Mouse (Mus musculus) layer of hippocampus, adult 9-11 months (tissue): ENCODE measurements at regions not wholly inside any gene's neighbourhood (a gene's known extent, or its start where the extent isn't known, plus 50 kb on each side); places are given as distances from the start of the nearest gene placed in this dataset.

Experiments used
- DNase-seq: peaks from one replicate; pipeline ENCODE4 v3.0.0; 2022

DNA sequence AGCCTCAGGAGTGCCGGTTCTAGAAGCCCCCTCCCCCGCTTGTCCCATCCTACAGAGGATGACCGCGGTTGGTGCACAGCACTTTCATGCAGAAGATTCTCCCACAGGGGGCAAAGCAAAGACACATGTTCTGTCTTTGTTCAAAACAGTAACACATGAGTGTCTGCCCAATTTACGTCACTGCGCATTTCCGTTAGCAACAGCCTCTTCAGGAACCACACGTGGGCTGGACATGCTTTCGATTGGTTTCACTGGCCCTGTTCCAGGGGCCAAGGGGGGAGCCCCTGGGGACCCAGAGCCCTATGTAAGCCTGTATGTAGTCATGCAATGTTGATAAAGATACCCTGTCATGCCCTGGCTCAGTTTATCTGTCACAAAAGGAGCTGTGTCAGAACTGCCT lies 116.2 kb upstream of the Twist2 start:
- no peak for DNase-seq

- DNase-seq: no peak
These were observed 115.5 kb upstream of the Twist2 start for GRCm38 (mm10) chr1:91685789-91686188.

- no peak for DNase-seq
These were observed 109.7 kb upstream of the Twist2 start for GRCm38 (mm10) chr1:91691601-91692000.

DNA sequence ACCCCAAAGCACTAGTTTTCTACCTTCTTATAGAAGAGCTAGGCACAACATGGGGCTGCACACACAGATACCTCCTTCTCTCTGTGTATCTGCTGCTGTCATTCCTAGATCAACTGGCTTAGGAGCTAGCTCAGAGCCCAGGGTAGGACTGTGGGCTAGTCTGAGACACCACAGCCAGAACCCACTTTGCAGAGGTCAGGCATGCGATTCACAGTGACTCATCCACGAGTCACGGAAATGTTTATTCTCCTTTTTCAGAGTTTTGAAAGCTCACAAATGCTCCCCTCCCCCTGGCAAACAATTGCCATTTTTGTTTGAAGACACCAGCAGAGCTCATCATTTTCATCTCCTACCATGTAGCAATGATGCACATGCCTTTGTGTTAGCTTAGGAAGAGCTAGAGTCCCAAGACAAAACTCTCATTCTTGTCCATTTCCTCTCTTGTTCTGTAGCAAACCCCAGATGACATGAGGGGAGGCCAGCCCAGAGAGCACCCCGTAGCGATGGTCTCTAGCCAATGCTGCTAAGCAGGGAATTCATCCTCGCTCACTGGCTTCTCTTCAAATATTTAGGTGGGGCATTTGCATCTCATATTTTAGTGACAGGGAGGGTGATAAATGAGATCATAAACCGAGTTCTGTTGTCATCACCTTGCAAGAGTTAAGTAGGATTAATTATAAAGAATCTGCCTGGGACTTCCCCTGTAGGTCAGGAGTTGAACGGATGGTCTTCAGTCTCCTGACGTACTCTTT lies 108.4 kb upstream of the Twist2 start:
- DNase-seq: no peak

- DNase-seq: no peak
These were observed 104.2 kb upstream of the Twist2 start for GRCm38 (mm10) chr1:91697053-91697452.

DNA sequence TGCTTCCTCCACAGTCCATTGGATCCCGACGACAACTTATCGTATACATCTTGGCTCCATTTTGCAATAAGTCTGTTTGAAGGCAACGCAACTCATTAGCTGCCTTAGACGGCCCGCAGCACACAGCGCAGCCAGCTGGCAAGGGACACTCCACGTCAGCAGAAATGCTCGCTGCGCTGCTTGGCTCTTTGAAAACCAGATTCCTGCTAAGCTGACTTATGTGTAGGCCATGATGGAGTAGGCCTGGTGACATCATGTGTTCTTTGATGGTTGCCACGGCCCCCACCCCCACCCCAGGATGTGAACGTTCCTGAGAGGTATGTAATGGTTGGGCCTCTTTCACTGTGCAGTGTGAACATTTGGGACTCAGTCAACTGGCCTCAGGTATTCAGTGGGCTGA lies 99.8 kb upstream of the Twist2 start:
- DNase-seq: no peak

GRCm38 (mm10) chr1:91702021-91702420 lies 99.2 kb upstream of the Twist2 start:
- no peak for DNase-seq

- DNase-seq: no peak
These were observed 98.5 kb upstream of the Twist2 start for GRCm38 (mm10) chr1:91702737-91703136.

DNA sequence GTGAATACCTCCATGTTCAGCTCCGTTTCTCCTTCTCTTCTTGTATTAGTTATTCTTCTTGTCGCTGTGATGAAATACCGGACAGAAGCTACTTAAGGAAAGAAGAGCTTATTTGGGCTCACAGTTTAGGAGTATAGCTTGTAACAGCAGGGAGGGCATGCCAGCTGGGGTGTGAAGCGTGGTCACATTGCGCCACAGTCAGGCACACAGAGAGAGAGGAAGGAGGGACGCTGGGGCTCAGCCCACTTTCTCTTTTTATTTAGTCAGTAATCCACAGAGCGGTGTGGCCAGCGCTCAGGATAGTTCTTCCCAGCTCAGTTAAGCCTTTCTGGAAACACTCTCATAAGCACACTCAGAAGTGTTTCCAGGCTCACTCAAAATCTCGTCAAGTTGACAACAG lies 95.8 kb upstream of the Twist2 start:
- no peak for DNase-seq

DNA sequence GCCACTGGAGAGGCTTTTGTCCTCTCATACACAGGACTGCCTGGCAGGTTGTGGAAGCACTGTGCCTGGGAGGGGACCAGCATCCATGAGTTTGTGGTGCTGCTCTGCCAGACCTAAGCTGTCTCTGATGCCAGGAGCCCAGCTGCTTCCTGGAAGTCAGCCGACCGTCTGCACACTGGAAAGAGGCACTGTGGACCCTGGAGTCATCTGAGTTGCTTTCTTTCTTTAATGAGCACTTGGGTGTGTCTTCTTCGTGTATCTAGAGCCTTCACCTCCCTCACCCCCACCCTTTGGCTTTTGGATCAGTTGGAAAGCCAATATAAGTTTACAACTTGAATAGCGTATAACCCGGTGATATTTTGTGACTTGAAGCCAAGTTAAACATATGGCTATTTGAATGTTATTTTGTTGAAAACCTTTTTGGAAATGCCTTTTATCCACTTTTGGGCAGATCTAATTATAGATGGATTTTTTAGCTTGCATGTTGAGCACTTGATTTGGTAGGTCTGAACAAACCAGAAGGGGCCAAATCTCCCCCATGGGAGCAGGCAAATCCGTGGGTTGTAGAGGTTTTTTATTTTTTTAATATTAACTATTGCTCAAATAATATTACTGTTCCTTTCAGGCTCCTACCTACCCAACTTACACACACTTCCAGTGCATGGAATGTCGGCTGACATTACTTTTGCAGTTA lies 92.6 kb upstream of the Twist2 start:
- peak; percentile 12 for DNase-seq

DNA sequence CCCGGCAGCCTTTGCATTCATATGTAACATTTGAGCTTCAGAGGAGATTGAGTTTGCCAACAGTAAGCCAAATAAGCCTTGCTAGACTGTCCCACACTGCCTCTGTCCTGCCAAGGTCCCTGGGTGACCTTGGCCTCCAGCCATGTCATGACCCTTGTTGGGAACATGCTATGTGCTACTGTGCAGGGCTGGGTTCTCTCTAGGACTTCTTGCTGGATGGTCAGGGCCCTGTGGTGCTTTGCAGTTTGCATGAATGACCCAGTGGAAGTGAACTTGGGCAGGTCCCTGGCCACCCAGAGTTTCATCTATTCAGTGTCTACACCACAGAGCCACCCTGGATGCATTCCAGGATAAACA lies 92.0 kb upstream of the Twist2 start:
- no peak for DNase-seq

GRCm38 (mm10) chr1:91713131-91713530 lies 88.1 kb upstream of the Twist2 start:
- no peak for DNase-seq

DNA sequence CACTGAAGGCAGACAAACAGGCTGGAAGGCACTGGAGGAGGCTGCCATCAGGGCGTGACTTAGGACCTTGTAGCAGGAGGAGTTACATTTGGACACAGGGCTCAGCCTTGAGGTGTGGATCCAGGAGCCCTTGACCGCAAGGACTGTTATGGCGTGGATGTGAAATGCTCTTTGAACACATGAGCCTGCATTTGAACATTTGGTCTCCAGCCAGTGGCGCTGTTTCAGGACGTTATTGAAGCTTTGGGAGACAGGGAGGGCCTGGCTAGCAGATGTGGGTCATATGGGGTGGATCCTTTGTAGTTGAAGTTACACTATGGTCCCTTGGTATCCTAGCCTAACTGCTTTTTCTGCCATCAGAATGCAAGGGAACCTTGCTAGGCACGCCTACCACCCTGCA lies 87.0 kb upstream of the Twist2 start:
- DNase-seq: no peak

GRCm38 (mm10) chr1:91715341-91715740 lies 85.9 kb upstream of the Twist2 start:
- no peak for DNase-seq

GRCm38 (mm10) chr1:91715791-91716190 lies 85.5 kb upstream of the Twist2 start:
- DNase-seq: no peak

DNA sequence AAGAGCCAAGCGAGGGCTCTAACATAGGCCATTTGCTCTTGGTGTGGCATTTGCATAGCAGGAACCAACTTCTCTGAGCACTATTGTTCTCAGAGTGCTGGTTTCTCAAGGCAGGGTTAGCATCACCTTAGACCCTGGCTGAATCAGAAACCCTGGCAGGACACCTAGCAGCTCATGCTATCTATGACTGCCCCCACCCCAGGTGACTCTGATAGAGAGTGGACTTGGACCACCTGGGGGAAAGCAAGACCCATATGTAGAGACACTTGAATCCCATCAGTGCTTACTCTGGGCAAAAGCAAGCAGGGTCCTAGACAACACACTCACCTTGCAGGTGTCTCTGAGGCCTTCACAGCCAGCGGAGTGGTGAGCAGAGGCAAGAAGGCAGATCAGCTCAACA lies 84.4 kb upstream of the Twist2 start:
- DNase-seq: no peak

GRCm38 (mm10) chr1:91717961-91718360 lies 83.3 kb upstream of the Twist2 start:
- no peak for DNase-seq

- no peak for DNase-seq
These were observed 72.0 kb upstream of the Twist2 start for GRCm38 (mm10) chr1:91729246-91729645.

- DNase-seq: no peak
These were observed 71.0 kb upstream of the Twist2 start for GRCm38 (mm10) chr1:91730281-91730680.

GRCm38 (mm10) chr1:91731703-91732102 lies 69.6 kb upstream of the Twist2 start:
- no peak for DNase-seq

DNA sequence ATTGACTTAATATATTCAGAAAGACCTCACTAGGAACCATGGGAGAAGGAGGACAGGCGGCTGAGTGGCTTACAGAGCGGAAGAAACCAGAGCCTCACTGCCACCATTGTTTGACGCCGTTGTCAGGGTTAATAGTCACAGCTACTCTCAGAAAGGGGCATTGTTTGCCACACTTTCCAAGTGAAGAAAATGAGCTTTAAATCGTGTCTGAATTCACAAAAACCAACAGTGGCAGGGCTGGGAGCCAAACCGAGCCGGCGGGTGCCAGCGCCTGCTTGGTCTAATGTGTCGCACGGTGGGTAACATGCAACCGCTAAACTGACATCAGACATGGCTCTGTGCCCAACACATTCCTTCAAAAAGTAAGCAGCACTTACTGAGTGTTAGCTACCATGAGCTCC lies 68.8 kb upstream of the Twist2 start:
- no peak for DNase-seq

DNA sequence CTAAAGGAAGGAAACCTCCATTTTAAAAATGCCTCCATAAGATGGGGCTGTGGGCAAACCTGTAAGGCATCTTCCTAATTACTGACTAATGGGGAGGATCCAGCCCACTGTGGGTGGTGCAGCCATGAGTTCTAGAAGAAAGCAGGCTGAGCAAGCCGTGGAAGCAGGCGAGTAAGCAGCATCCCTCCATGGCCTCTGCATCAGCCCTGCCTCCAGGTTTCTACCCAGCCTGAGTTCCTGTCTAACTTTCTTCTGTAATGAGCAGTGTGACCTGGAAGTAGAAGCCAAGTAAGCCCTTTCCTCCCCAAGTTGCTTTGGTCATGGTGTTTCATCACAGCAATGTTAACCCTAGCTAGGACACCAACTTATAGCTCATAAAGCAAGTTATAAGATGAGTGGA lies 66.5 kb upstream of the Twist2 start:
- no peak for DNase-seq

- no peak for DNase-seq
These were observed 65.8 kb upstream of the Twist2 start for GRCm38 (mm10) chr1:91735436-91735835.

- no peak for DNase-seq
These were observed 60.6 kb upstream of the Twist2 start for GRCm38 (mm10) chr1:91740661-91741060.

DNA sequence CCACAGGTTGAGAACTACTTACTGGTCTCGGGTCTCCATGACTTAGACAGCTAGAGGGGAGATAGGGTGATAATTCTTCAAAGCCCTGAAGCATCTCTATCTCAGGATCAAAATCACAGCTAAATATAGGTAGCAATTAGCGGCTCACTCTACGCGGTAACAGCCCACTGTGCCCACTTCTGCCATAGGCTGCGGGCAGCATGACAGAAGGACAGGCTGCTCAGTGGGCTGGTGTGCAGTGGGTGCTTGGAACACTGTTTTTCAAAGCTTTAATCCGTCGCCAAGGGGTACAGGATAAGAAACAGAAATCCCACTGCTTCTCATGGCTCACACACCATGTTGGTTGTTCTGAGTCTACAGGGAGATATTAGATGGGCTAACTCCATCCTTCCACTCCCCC lies 59.2 kb upstream of the Twist2 start:
- no peak for DNase-seq
